9 mouse cellular contexts compared by ENCODE assay signal in genomic region chr11:70520178-70520769, GRCm38 (mm10). TPM values are rescaled to one million over a fixed set of nuclear protein-coding genes. Genes with fewer than 3 reads are reported as not detected.
A peak's percentile ranks its signal among the peaks of the same experiment; 100 is the strongest.
DNase-seq lines count a peak whose midpoint lies in the region; ATAC-seq and TF ChIP-seq lines count a peak whose summit lies in the region.
"Had no signal": no experiment of that assay in that cellular context is flagged by ENCODE, and none has a peak within 500 bp of the region (broad histone marks: within the 10 kb centered on the region; RNA-seq: fewer than 3 reads in every experiment).

No protein-coding gene starts in this region.

- H3K9ac ChIP-seq in embryonic facial prominence, embryonic 13.5 days: peak overlapping the region; percentile 75
- peak overlapping the region; percentile 62 for H3K9ac ChIP-seq in heart, embryonic 15.5 days
- H3K9ac ChIP-seq in limb, embryonic 11.5 days (ENCODE audit: low read length): peak overlapping the region; percentile 71
- H3K9ac ChIP-seq in midbrain, embryonic 15.5 days: peak overlapping the region; percentile 27; the same call in 1 of the 2 replicates

- no peak for TF ChIP-seq CTCF in spleen, adult 2 months (IDR thresholded peaks at IDR 0.05; ENCODE audit: extremely low read depth, insufficient read depth, insufficient read length, insufficient replicate concordance)

- peak overlapping the region; percentile 60 for H3K4me2 ChIP-seq in embryonic facial prominence, embryonic 13.5 days
- peak overlapping the region; percentile 76 for H3K4me2 ChIP-seq in heart, embryonic 15.5 days
- H3K4me2 ChIP-seq in limb, embryonic 11.5 days (ENCODE audit: low read depth, severe bottlenecking): peak overlapping the region; percentile 43
- H3K4me2 ChIP-seq in midbrain, embryonic 15.5 days: peak overlapping the region; percentile 48

- H3K4me3 ChIP-seq in spleen, adult 2 months (ENCODE audit: extremely low read depth, insufficient read depth, insufficient read length): no peak overlapping the region
- H3K4me3 ChIP-seq in embryonic facial prominence, embryonic 13.5 days: peak overlapping the region; percentile 40
- peak overlapping the region; percentile 46 for H3K4me3 ChIP-seq in heart, embryonic 15.5 days
- H3K4me3 ChIP-seq in limb, embryonic 11.5 days (ENCODE audit: low read depth, low read length): peak overlapping the region; percentile 19
- peak overlapping the region; percentile 15 for H3K4me3 ChIP-seq in midbrain, embryonic 15.5 days
- H3K4me3 ChIP-seq: megakaryocyte, embryonic 14.5 days had no signal

- H3K27me3 ChIP-seq in spleen, adult 2 months (ENCODE audit: control insufficient read depth, insufficient read depth, low read length): no peaks in the 10 kb centered on the region
- peaks cover 13% of the 10 kb centered on the region for H3K27me3 ChIP-seq in embryonic facial prominence, embryonic 13.5 days
- no peaks in the 10 kb centered on the region for H3K27me3 ChIP-seq in heart, embryonic 15.5 days
- no peaks in the 10 kb centered on the region for H3K27me3 ChIP-seq in limb, embryonic 11.5 days (ENCODE audit: control insufficient read depth, insufficient read depth, low read length)
- H3K27me3 ChIP-seq in midbrain, embryonic 15.5 days (replicated peaks): no peaks in the 10 kb centered on the region

- 0 out of 2 replicates have a peak overlapping the region, but pooled peaks have one; percentile 17 for H3K27ac ChIP-seq in spleen, adult 2 months (ENCODE audit: insufficient read depth, low read length)
- H3K27ac ChIP-seq in embryonic facial prominence, embryonic 13.5 days: peak overlapping the region; percentile 4; the same call in 1 of the 2 replicates
- peak overlapping the region; percentile 70 for H3K27ac ChIP-seq in heart, embryonic 15.5 days
- H3K27ac ChIP-seq in limb, embryonic 11.5 days (replicated peaks; ENCODE audit: low read depth, low read length): no peak overlapping the region
- H3K27ac ChIP-seq in midbrain, embryonic 15.5 days: peak overlapping the region; percentile 40; the same call in 1 of the 2 replicates

- H3K9me3 ChIP-seq in embryonic facial prominence, embryonic 13.5 days: no peaks in the 10 kb centered on the region
- H3K9me3 ChIP-seq in heart, embryonic 15.5 days (replicated peaks): no peaks in the 10 kb centered on the region
- no peaks in the 10 kb centered on the region for H3K9me3 ChIP-seq in limb, embryonic 11.5 days (ENCODE audit: control insufficient read depth, low read length)
- no peaks in the 10 kb centered on the region for H3K9me3 ChIP-seq in midbrain, embryonic 15.5 days
- H3K9me3 ChIP-seq: megakaryocyte, embryonic 14.5 days had no signal

- DNase-seq in spleen, adult 2 months (ENCODE audit: low read depth in 1 of 2, low spot score in 2 of 2): no peak
- DNase-seq in spleen, adult 18-20 months: no peak
- peak; percentile 63 for DNase-seq in limb, embryonic 11.5 days (ENCODE audit: low spot score)
- DNase-seq in right cerebral cortex, postnatal 25 days: no peak
- DNase-seq in thymus, adult 18-20 months: no peak

- no peak for TF ChIP-seq POLR2A in spleen, adult 2 months (IDR thresholded peaks at IDR 0.05; ENCODE audit: low read depth, low read length)

- H3K4me1 ChIP-seq in spleen, adult 2 months (ENCODE audit: control insufficient read depth, insufficient read depth, insufficient read length): no peaks in the 10 kb centered on the region
- peaks cover 13% of the 10 kb centered on the region for H3K4me1 ChIP-seq in embryonic facial prominence, embryonic 13.5 days
- peaks cover 15% of the 10 kb centered on the region for H3K4me1 ChIP-seq in heart, embryonic 15.5 days (replicated peaks)
- H3K4me1 ChIP-seq in limb, embryonic 11.5 days (ENCODE audit: control insufficient read depth, insufficient read depth, low read length): peaks cover 6% of the 10 kb centered on the region
- H3K4me1 ChIP-seq in midbrain, embryonic 15.5 days: peaks cover 12% of the 10 kb centered on the region; the same call in 1 of the 2 replicates

- no peak for ATAC-seq in embryonic facial prominence, embryonic 13.5 days (ENCODE audit: insufficient number of reproducible peaks, insufficient read depth, low FRiP score, low TSS enrichment, low read depth)
- ATAC-seq in heart, embryonic 15.5 days (replicated peaks; ENCODE audit: insufficient number of reproducible peaks, insufficient read depth, low FRiP score, low read depth): peak; percentile 22; the same call in 1 of the 2 replicates
- ATAC-seq in limb, embryonic 11.5 days (ENCODE audit: insufficient number of reproducible peaks, low FRiP score, low TSS enrichment, low read depth): no peak
- no peak; the same call in 1 of the 2 replicates for ATAC-seq in midbrain, embryonic 15.5 days (replicated peaks)

- no peaks in the 10 kb centered on the region for H3K36me3 ChIP-seq in spleen, adult 2 months (ENCODE audit: control insufficient read depth, insufficient read depth, low read length)
- no peaks in the 10 kb centered on the region for H3K36me3 ChIP-seq in embryonic facial prominence, embryonic 13.5 days
- no peaks in the 10 kb centered on the region for H3K36me3 ChIP-seq in heart, embryonic 15.5 days
- H3K36me3 ChIP-seq in limb, embryonic 11.5 days (ENCODE audit: control insufficient read depth, insufficient read depth, low read length): no peaks in the 10 kb centered on the region
- H3K36me3 ChIP-seq in midbrain, embryonic 15.5 days (replicated peaks): no peaks in the 10 kb centered on the region

- WGBS in spleen, adult 2 months: 82% methylated on average over 41 of the region's 41 CpGs
- 8% methylated on average over 41 of the region's 41 CpGs for WGBS in embryonic facial prominence, embryonic 13.5 days
- 3% methylated on average over 41 of the region's 41 CpGs for WGBS in heart, embryonic 15.5 days
- 12% methylated on average over 41 of the region's 41 CpGs for WGBS in limb, embryonic 11.5 days
- 8% methylated on average over 41 of the region's 41 CpGs for WGBS in midbrain, embryonic 15.5 days

RNA-seq across cellular contexts. Expression of gene Gltpd2, which starts 1.3 kb away (rescaled TPM):
- 0.18 TPM in 1 of 2 replicates, not detected in the other for polyA plus RNA-seq in spleen, adult 2 months (2012; rRNA removed)
- polyA plus RNA-seq in embryonic facial prominence, embryonic 13.5 days (2015; fragmentation: Nextera tagmentation; extraction: Ambion mirVana): 0.45 TPM in 1 of 2 replicates, not detected in the other
- polyA plus RNA-seq in heart, embryonic 15.5 days (2015; fragmentation: Nextera tagmentation; extraction: Ambion mirVana): 0.42 TPM in 1 of 2 replicates, not detected in the other
- polyA plus RNA-seq in limb, embryonic 11.5 days (2014; fragmentation: Nextera tagmentation; extraction: Ambion mirVana): 0.39 and 0.50 TPM in 2 replicates
- polyA plus RNA-seq in midbrain, embryonic 15.5 days (2015; fragmentation: Nextera tagmentation; extraction: Ambion mirVana): 0.14 and 0.27 TPM in 2 replicates

RNA-seq across cellular contexts. Expression of gene Psmb6, which starts 4.9 kb away (rescaled TPM):
- 125 and 155 TPM in 2 replicates for polyA plus RNA-seq in spleen, adult 2 months (2012; rRNA removed)
- 837 and 839 TPM in 2 replicates for polyA plus RNA-seq in embryonic facial prominence, embryonic 13.5 days (2015; fragmentation: Nextera tagmentation; extraction: Ambion mirVana)
- polyA plus RNA-seq in heart, embryonic 15.5 days (2015; fragmentation: Nextera tagmentation; extraction: Ambion mirVana): 509 and 590 TPM in 2 replicates
- 964 and 999 TPM in 2 replicates for polyA plus RNA-seq in limb, embryonic 11.5 days (2014; fragmentation: Nextera tagmentation; extraction: Ambion mirVana)
- 777 and 795 TPM in 2 replicates for polyA plus RNA-seq in midbrain, embryonic 15.5 days (2015; fragmentation: Nextera tagmentation; extraction: Ambion mirVana)

RNA-seq across cellular contexts. Expression of gene Vmo1, which starts 5.9 kb away (rescaled TPM):
- polyA plus RNA-seq in spleen, adult 2 months (2012; rRNA removed): 0.25 and 0.32 TPM in 2 replicates
- 0.56 TPM in 1 of 2 replicates, not detected in the other for polyA plus RNA-seq in embryonic facial prominence, embryonic 13.5 days (2015; fragmentation: Nextera tagmentation; extraction: Ambion mirVana)
- polyA plus RNA-seq in heart, embryonic 15.5 days (2015; fragmentation: Nextera tagmentation; extraction: Ambion mirVana): 0.19 and 0.37 TPM in 2 replicates
- 0.55 TPM in 1 of 2 replicates, not detected in the other for polyA plus RNA-seq in limb, embryonic 11.5 days (2014; fragmentation: Nextera tagmentation; extraction: Ambion mirVana)
- polyA plus RNA-seq in midbrain, embryonic 15.5 days (2015; fragmentation: Nextera tagmentation; extraction: Ambion mirVana): 0.46 TPM in 1 of 2 replicates, not detected in the other

RNA-seq across cellular contexts. Expression of gene Gm40193, which starts 12.5 kb away (rescaled TPM):
- polyA plus RNA-seq in spleen, adult 2 months (2012; rRNA removed): not detected in 2 replicates
- not detected in 2 replicates for polyA plus RNA-seq in embryonic facial prominence, embryonic 13.5 days (2015; fragmentation: Nextera tagmentation; extraction: Ambion mirVana)
- not detected in 2 replicates for polyA plus RNA-seq in heart, embryonic 15.5 days (2015; fragmentation: Nextera tagmentation; extraction: Ambion mirVana)
- not detected in 2 replicates for polyA plus RNA-seq in limb, embryonic 11.5 days (2014; fragmentation: Nextera tagmentation; extraction: Ambion mirVana)
- polyA plus RNA-seq in midbrain, embryonic 15.5 days (2015; fragmentation: Nextera tagmentation; extraction: Ambion mirVana): not detected in 2 replicates

RNA-seq across cellular contexts. Expression of gene Tm4sf5, which starts 15.2 kb away (rescaled TPM):
- polyA plus RNA-seq in spleen, adult 2 months (2012; rRNA removed): 0.77 and 1.3 TPM in 2 replicates
- polyA plus RNA-seq in embryonic facial prominence, embryonic 13.5 days (2015; fragmentation: Nextera tagmentation; extraction: Ambion mirVana): 0.69 TPM in 1 of 2 replicates, not detected in the other
- polyA plus RNA-seq in heart, embryonic 15.5 days (2015; fragmentation: Nextera tagmentation; extraction: Ambion mirVana): 4.9 and 5.4 TPM in 2 replicates
- polyA plus RNA-seq in limb, embryonic 11.5 days (2014; fragmentation: Nextera tagmentation; extraction: Ambion mirVana): 0.49 and 0.64 TPM in 2 replicates
- polyA plus RNA-seq in midbrain, embryonic 15.5 days (2015; fragmentation: Nextera tagmentation; extraction: Ambion mirVana): 3.8 and 4.0 TPM in 2 replicates
